In the genomic region with DNA sequence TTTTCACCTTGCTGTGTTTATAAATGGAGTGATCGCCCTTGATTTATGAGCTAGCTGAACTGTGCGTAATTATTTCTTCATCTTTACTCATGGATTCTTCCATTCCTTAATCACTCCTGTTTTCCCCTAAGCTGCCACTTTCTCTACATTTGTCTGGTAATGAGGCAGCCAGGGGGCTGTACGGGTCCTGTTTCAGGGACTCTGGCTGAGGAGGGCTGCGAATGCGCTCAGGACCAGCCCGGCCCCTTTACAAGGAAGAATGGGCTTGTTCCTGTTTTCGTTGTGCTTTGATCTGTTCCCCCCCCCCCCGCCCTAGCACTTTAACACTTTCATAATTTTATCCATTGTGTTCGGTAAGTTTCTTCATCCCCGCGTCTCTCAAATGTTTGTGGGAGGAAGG, we compare ENCODE assay signal across 9 mouse cellular contexts. TPM values are rescaled to one million over a fixed set of nuclear protein-coding genes. Genes with fewer than 3 reads are reported as not detected.
DNase-seq lines count a peak whose midpoint lies in the region; ATAC-seq and TF ChIP-seq lines count a peak whose summit lies in the region.
"Had no signal": no experiment of that assay in that cellular context is flagged by ENCODE, and none has a peak within 500 bp of the region (broad histone marks: within the 10 kb centered on the region; RNA-seq: fewer than 3 reads in every experiment).

No protein-coding gene starts in this region.

- H3K27me3 ChIP-seq in lung, embryonic 14.5 days (ENCODE audit: insufficient read depth, low read length) = no peaks in the 10 kb centered on the region
- H3K27me3 ChIP-seq in forebrain, embryonic 16.5 days (replicated peaks; ENCODE audit: control insufficient read depth, insufficient read depth, low read length) = no peaks in the 10 kb centered on the region
- no peaks in the 10 kb centered on the region for H3K27me3 ChIP-seq in limb, embryonic 15.5 days
- H3K27me3 ChIP-seq in stomach, embryonic 16.5 days (ENCODE audit: control insufficient read depth, insufficient read depth, low read length) = no peaks in the 10 kb centered on the region

- H3K4me2 ChIP-seq in lung, embryonic 14.5 days = peak overlapping the region; percentile 57
- peak overlapping the region; percentile 32 for H3K4me2 ChIP-seq in forebrain, embryonic 16.5 days (ENCODE audit: low read length)
- peak overlapping the region; percentile 49 for H3K4me2 ChIP-seq in limb, embryonic 15.5 days
- H3K4me2 ChIP-seq in stomach, embryonic 16.5 days (ENCODE audit: low read depth, low read length) = peak overlapping the region; percentile 44

- 7% methylated on average over 11 of the region's 11 CpGs for WGBS in lung, embryonic 14.5 days
- 8% methylated on average over 11 of the region's 11 CpGs for WGBS in forebrain, embryonic 16.5 days
- WGBS in limb, embryonic 15.5 days = 2% methylated on average over 11 of the region's 11 CpGs
- 8% methylated on average over 11 of the region's 11 CpGs for WGBS in stomach, embryonic 16.5 days

- peak; percentile 7; the same call in 1 of the 2 replicates for TF ChIP-seq CTCF in lung, embryonic 14.5 days (IDR thresholded peaks at IDR 0.05; ENCODE audit: low read depth)

- peak; percentile 23 for DNase-seq in lung, embryonic 14.5 days
- DNase-seq in lung, postnatal 10 days = no peak
- no peak for DNase-seq in adrenal gland, adult 8-10 months
- DNase-seq in ovary, postnatal 10 days (ENCODE audit: low spot score) = no peak
- DNase-seq in frontal cortex, adult 2 months (ENCODE audit: extremely low spot score in 1 of 2, low spot score in 1 of 2) = no peak

- no peak overlapping the region; the same call in 1 of the 2 replicates for H3K27ac ChIP-seq in lung, embryonic 14.5 days (ENCODE audit: low read depth)
- no peak overlapping the region for H3K27ac ChIP-seq in forebrain, embryonic 16.5 days (ENCODE audit: low read length)
- H3K27ac ChIP-seq in limb, embryonic 15.5 days = no peak overlapping the region
- H3K27ac ChIP-seq in stomach, embryonic 16.5 days (ENCODE audit: low read length) = no peak overlapping the region

- H3K36me3 ChIP-seq in lung, embryonic 14.5 days (ENCODE audit: insufficient read depth) = no peaks in the 10 kb centered on the region
- H3K36me3 ChIP-seq in forebrain, embryonic 16.5 days (ENCODE audit: control insufficient read depth, insufficient read depth) = no peaks in the 10 kb centered on the region
- no peaks in the 10 kb centered on the region for H3K36me3 ChIP-seq in limb, embryonic 15.5 days
- no peaks in the 10 kb centered on the region for H3K36me3 ChIP-seq in stomach, embryonic 16.5 days (ENCODE audit: control insufficient read depth, insufficient read depth, low read length)

- no peak for ATAC-seq in lung, embryonic 14.5 days (ENCODE audit: insufficient read depth)
- no peak for ATAC-seq in forebrain, embryonic 16.5 days
- no peak for ATAC-seq in limb, embryonic 15.5 days (ENCODE audit: insufficient number of reproducible peaks, low FRiP score, low TSS enrichment, low read depth)
- ATAC-seq in stomach, embryonic 16.5 days (ENCODE audit: insufficient read depth, low FRiP score) = no peak

- H3K9ac ChIP-seq in lung, embryonic 14.5 days = peak overlapping the region; percentile 20; the same call in 1 of the 2 replicates
- H3K9ac ChIP-seq in forebrain, embryonic 16.5 days (replicated peaks; ENCODE audit: low read depth, low read length) = no peak overlapping the region
- H3K9ac ChIP-seq in limb, embryonic 15.5 days = no peak overlapping the region
- H3K9ac ChIP-seq in stomach, embryonic 16.5 days (ENCODE audit: low read length) = peak overlapping the region; percentile 54; the same call in 1 of the 2 replicates

- peak overlapping the region; percentile 20; the same call in 1 of the 2 replicates for H3K4me3 ChIP-seq in lung, embryonic 14.5 days (ENCODE audit: low read depth, low read length)
- no peak overlapping the region for H3K4me3 ChIP-seq in forebrain, embryonic 16.5 days (replicated peaks; ENCODE audit: low read length)
- peak overlapping the region; percentile 23 for H3K4me3 ChIP-seq in limb, embryonic 15.5 days
- H3K4me3 ChIP-seq in stomach, embryonic 16.5 days (replicated peaks; ENCODE audit: low read length) = peak overlapping the region; percentile 13
- H3K4me3 ChIP-seq: erythroblast, embryonic 14.5 days had no signal

- peaks cover 4% of the 10 kb centered on the region; the same call in 1 of the 2 replicates for H3K4me1 ChIP-seq in lung, embryonic 14.5 days (ENCODE audit: insufficient read depth)
- H3K4me1 ChIP-seq in forebrain, embryonic 16.5 days (replicated peaks; ENCODE audit: control insufficient read depth, insufficient read depth, low read length) = peaks cover 5% of the 10 kb centered on the region
- H3K4me1 ChIP-seq in limb, embryonic 15.5 days = peaks cover 10% of the 10 kb centered on the region; the same call in 1 of the 2 replicates
- peaks cover 18% of the 10 kb centered on the region for H3K4me1 ChIP-seq in stomach, embryonic 16.5 days (ENCODE audit: control insufficient read depth, insufficient read depth, low read length)

- H3K9me3 ChIP-seq in lung, embryonic 14.5 days (ENCODE audit: low read depth, low read length) = no peaks in the 10 kb centered on the region
- H3K9me3 ChIP-seq in forebrain, embryonic 16.5 days (ENCODE audit: control insufficient read depth, low read length) = no peaks in the 10 kb centered on the region
- no peaks in the 10 kb centered on the region for H3K9me3 ChIP-seq in limb, embryonic 15.5 days
- no peaks in the 10 kb centered on the region for H3K9me3 ChIP-seq in stomach, embryonic 16.5 days (replicated peaks; ENCODE audit: control insufficient read depth, low read length)

RNA-seq across cellular contexts. Expression of a gene that starts 48.2 kb away (rescaled TPM):
- polyA plus RNA-seq in lung, embryonic 14.5 days (2014; fragmentation: Nextera tagmentation; extraction: Ambion mirVana) = 24.9 and 26.1 TPM in 2 replicates
- polyA plus RNA-seq in forebrain, embryonic 16.5 days (2015; fragmentation: Nextera tagmentation; extraction: Ambion mirVana) = 43.5 and 50.3 TPM in 2 replicates
- 33.0 and 34.9 TPM in 2 replicates for polyA plus RNA-seq in limb, embryonic 15.5 days (2015; fragmentation: Nextera tagmentation; extraction: Ambion mirVana)
- 21.2 and 23.8 TPM in 2 replicates for polyA plus RNA-seq in stomach, embryonic 16.5 days (2015; fragmentation: Nextera tagmentation; extraction: Ambion mirVana)
- total RNA-seq in adrenal gland, adult 8-10 months (2022) = 100 to 1,000 TPM in 1 of 4 experiments, 10 to 100 TPM in 3; 65.0 to 107 (median 75.6) TPM
- 51.2 and 54.6 TPM in 2 replicates for polyA plus RNA-seq in frontal cortex, adult 2 months (2012; rRNA removed)

Comparison
In these comparisons a context has a peak if more than half of its experiments do, and no peak if none do; other contexts are left out.
1. H3K9ac ChIP-seq: peak in lung, embryonic 14.5 days (single experiment) and stomach, embryonic 16.5 days (single experiment); none in forebrain, embryonic 16.5 days (single experiment) and limb, embryonic 15.5 days (single experiment).
2. Peak in every context shown above with its lines, with median percentiles within 50 percentile points of each other: H3K4me2 ChIP-seq.